Mouse (Mus musculus): ENCODE results near the gene Tfap2a. TPM values are rescaled to one million over a fixed set of nuclear protein-coding genes. Genes with fewer than 3 reads are reported as not detected.
A peak's percentile ranks its signal among the peaks of the same experiment; 100 is the strongest.

The Tfap2a gene
- polyA plus RNA-seq, 1 experiment from 2014 or later, result 1.2 TPM

DNA sequence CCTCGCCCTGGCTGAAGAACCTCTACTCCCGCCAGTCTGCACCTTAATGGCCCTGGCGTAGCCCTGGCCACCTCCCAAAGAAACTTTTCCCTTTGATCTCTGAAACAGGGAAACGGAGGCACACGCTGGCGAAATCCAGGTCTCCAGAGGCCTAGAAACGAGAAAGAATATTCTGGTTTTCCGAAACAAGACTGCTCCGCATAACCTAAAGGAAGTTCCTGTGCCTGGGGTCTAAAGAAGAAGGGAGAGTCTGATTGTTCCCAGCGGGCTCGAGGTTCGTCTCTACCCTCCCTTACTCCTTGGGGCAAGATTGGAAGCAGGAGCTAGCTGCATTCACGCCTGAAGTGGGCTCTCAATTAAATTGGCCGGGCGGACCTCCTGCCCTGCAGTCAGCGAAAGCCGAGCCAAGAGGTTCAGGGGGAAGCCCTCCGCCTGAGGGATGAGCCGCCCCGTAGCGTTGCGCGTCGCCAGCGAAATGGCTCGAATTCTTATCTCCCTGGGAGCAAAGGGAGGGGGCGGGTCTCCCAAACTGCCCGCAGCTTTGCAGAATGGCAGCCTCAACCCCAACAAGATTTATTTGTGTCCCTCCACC lies 33.2 kb downstream of the Tfap2a start:
- H3K9ac ChIP-seq (replicated peaks; ENCODE audit: low read depth, low read length), result no peak overlapping the region
- peaks cover 85% of the 10 kb centered on the region for H3K27me3 ChIP-seq (ENCODE audit: control insufficient read depth, insufficient read depth, low read length)
- H3K9me3 ChIP-seq (ENCODE audit: control insufficient read depth, low read depth, low read length), result no peaks in the 10 kb centered on the region
- no peaks in the 10 kb centered on the region for H3K4me1 ChIP-seq (ENCODE audit: control insufficient read depth, insufficient read depth, low read length)
- no peak for ATAC-seq (ENCODE audit: insufficient number of reproducible peaks, insufficient read depth, low FRiP score, low read depth)
- H3K4me2 ChIP-seq (replicated peaks; ENCODE audit: low read depth, low read length), result no peak overlapping the region
- no peaks in the 10 kb centered on the region for H3K36me3 ChIP-seq (ENCODE audit: control insufficient read depth, insufficient read depth, low read length)
- no peak overlapping the region for H3K27ac ChIP-seq (ENCODE audit: low read length)
- WGBS, result under 1% methylated on average over 28 of the region's 28 CpGs
- H3K4me3 ChIP-seq (ENCODE audit: low read depth, low read length), result no peak overlapping the region

DNA sequence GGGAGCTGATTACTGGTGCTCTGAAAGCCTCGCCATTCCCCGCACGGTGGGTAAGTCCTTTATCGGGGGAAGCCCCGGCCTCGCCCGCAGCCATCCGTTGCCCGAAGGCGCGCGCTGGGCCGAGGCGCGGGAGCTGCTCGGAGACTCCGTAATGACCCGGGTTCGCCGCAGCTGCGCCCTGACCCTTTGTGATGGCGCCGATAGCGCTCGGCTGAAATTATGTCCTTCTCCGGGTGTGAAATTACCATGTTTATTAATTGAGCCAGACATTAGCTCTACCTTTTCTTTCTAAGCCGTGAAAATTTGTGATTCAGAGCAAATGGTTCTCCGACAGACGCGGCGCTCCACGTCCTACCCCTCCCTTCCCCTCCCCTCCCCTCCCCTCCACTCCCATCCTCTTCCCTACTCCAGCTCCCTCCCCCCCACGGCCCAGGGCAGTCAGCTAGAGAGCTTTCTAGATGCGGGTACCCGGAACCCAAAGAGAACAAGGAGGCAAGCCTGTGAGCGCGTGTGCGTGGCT lies 34.1 kb downstream of the Tfap2a start:
- Histone ChIP-seq H3K4me2 (replicated peaks; ENCODE audit: low read depth, low read length) (no peak overlapping the region; the same call in 1 of the 2 replicates), H3K9me3 (ENCODE audit: control insufficient read depth, low read depth, low read length) (no peaks in the 10 kb centered on the region), H3K27ac (ENCODE audit: low read length) (no peak overlapping the region), H3K4me1 (ENCODE audit: control insufficient read depth, insufficient read depth, low read length) (no peaks in the 10 kb centered on the region), H3K9ac (replicated peaks; ENCODE audit: low read depth, low read length) (no peak overlapping the region), H3K4me3 (ENCODE audit: low read depth, low read length) (peak overlapping the region; percentile 12; the same call in 1 of the 2 replicates), H3K27me3 (ENCODE audit: control insufficient read depth, insufficient read depth, low read length) (peaks cover 85% of the 10 kb centered on the region), H3K36me3 (ENCODE audit: control insufficient read depth, insufficient read depth, low read length) (no peaks in the 10 kb centered on the region)
- no peak for ATAC-seq (ENCODE audit: insufficient number of reproducible peaks, insufficient read depth, low FRiP score, low read depth)
- WGBS, result under 1% methylated on average over 38 of the region's 38 CpGs

DNA sequence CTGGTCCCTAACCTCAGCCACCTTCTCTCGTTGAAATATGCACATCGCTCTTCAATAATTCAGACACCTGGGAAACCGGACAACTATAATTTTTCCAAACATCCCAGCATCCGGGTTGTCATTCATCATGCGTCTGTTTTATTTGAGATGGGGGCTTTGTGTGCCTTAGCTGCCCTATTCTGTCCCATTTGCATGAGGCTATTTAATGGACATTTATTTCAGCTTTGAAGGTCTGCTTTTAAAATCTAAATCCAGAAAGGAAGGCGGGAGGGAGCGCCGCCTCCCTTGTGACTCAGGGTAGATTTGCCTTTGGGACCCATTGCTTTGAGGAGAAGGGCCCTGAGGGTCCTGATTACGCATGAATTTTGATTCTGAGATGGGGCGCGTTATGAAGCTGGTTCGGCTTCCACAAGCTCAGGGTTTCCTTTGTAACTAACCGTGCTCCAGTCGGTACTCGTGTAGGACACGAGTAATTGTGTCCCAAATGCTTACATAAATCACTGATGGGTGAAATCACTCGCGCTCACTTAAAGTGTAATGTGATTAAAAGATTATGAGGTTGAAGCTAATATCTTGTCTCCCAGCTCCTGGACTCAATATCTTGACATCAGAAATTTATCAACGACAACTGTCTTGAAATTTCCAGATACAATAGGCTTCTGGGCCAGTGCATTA lies 34.9 kb downstream of the Tfap2a start:
- H3K4me2 ChIP-seq (replicated peaks; ENCODE audit: low read depth, low read length), result no peak overlapping the region
- H3K9ac ChIP-seq (replicated peaks; ENCODE audit: low read depth, low read length), result no peak overlapping the region
- ATAC-seq (ENCODE audit: insufficient number of reproducible peaks, insufficient read depth, low FRiP score, low read depth), result no peak
- H3K36me3 ChIP-seq (ENCODE audit: control insufficient read depth, insufficient read depth, low read length), result no peaks in the 10 kb centered on the region
- no peaks in the 10 kb centered on the region for H3K4me1 ChIP-seq (ENCODE audit: control insufficient read depth, insufficient read depth, low read length)
- H3K27me3 ChIP-seq (ENCODE audit: control insufficient read depth, insufficient read depth, low read length), result peaks cover 77% of the 10 kb centered on the region
- no peak overlapping the region for H3K27ac ChIP-seq (ENCODE audit: low read length)
- WGBS, result 2% methylated on average over 19 of the region's 19 CpGs
- no peaks in the 10 kb centered on the region for H3K9me3 ChIP-seq (ENCODE audit: control insufficient read depth, low read depth, low read length)
- no peak overlapping the region for H3K4me3 ChIP-seq (ENCODE audit: low read depth, low read length)

DNA sequence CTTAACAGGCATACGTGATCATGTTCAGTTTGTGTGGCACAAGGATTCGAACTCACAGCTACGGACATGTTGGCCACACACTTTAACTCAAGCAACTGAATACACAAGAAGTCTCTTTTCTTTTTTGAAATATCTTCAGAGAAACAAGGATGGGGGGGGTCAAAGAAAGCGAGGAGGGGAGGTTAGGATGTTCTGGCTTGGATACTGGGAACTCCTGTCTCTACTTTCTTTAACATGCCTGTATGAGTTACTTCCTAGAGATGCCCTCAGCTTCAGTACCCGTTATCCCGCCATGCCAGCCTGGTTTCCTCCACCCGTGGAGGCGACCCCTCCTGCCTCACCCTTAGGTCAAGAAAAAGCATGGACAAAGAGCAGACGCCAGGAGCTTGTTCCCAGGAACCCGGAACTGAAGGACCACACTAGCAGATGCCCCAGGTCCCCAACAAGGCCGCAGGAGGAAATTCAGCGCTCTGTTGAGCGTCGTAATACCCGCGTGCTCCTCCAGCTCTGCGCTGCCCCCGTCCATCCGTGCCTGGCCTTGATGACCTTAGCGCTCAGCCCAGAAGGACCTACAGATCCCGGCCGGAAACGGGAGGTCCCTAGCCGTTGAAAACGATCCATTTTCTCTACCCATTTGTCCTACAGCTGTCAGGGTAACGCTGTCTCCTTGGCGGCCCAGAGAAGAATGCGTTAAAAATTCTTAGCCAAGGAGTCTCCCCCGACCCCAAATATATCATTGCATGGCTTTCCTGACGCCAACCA lies 35.6 kb downstream of the Tfap2a start:
- Histone ChIP-seq H3K4me2 (replicated peaks; ENCODE audit: low read depth, low read length) (no peak overlapping the region), H3K9ac (replicated peaks; ENCODE audit: low read depth, low read length) (no peak overlapping the region), H3K36me3 (ENCODE audit: control insufficient read depth, insufficient read depth, low read length) (no peaks in the 10 kb centered on the region), H3K27ac (ENCODE audit: low read length) (no peak overlapping the region), H3K4me1 (ENCODE audit: control insufficient read depth, insufficient read depth, low read length) (no peaks in the 10 kb centered on the region), H3K9me3 (ENCODE audit: control insufficient read depth, low read depth, low read length) (no peaks in the 10 kb centered on the region), H3K4me3 (ENCODE audit: low read depth, low read length) (no peak overlapping the region), H3K27me3 (ENCODE audit: control insufficient read depth, insufficient read depth, low read length) (peaks cover 70% of the 10 kb centered on the region)
- no peak for ATAC-seq (ENCODE audit: insufficient number of reproducible peaks, insufficient read depth, low FRiP score, low read depth)
- WGBS, result 6% methylated on average over 30 of the region's 30 CpGs

DNA sequence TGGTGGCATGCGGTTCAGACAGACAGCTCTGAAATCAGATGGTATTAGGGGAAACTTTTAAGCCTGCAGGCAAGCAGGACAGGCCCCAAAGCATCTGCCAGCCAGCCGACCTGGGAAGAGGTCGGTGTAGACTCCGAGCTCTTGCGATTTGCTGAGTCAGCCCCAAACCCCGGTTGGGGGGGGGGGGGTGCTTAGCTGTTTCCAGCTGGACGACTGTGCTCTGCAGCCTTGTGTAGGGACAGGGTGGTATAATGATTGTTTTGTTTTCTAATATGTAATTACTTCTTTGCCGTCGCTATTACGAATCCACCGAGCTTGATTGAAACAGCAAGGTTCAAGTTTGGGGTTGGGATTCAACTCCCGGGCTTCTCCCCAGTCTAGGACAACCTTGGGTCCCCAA lies 36.5 kb downstream of the Tfap2a start:
- Histone ChIP-seq H3K4me3 (ENCODE audit: low read depth, low read length) (no peak overlapping the region), H3K4me2 (replicated peaks; ENCODE audit: low read depth, low read length) (no peak overlapping the region)
- ATAC-seq (ENCODE audit: insufficient number of reproducible peaks, insufficient read depth, low FRiP score, low read depth), result no peak

DNA sequence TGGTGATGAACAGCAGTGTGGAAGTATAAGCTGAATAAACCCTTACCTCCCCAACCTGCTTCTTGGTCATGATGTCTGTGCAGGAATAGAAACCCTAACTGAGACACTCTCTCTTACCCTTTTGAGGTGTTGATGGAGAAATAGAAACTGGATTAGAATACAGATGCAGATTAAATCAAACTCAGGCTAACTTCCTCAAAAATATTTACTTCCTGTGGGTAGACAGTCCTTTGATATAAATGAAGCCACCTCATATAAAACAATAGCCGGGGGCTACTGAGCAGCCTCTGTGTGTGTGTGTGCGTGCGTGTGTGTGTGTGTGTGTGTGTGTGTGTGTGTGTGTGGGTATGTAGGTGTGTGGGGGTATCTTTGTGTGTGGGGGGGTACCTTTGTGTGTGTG lies 52.4 kb downstream of the Tfap2a start:
- no peaks in the 10 kb centered on the region for H3K36me3 ChIP-seq (ENCODE audit: control insufficient read depth, insufficient read depth, low read length)
- no peak overlapping the region for H3K9ac ChIP-seq (replicated peaks; ENCODE audit: low read depth, low read length)
- no peak overlapping the region for H3K4me2 ChIP-seq (replicated peaks; ENCODE audit: low read depth, low read length)
- WGBS, result 96% methylated on average over 3 of the region's 3 CpGs
- no peaks in the 10 kb centered on the region for H3K27me3 ChIP-seq (ENCODE audit: control insufficient read depth, insufficient read depth, low read length)
- ATAC-seq (ENCODE audit: insufficient number of reproducible peaks, insufficient read depth, low FRiP score, low read depth), result no peak
- no peak overlapping the region for H3K4me3 ChIP-seq (ENCODE audit: low read depth, low read length)
- no peaks in the 10 kb centered on the region for H3K4me1 ChIP-seq (ENCODE audit: control insufficient read depth, insufficient read depth, low read length)
- no peaks in the 10 kb centered on the region for H3K9me3 ChIP-seq (ENCODE audit: control insufficient read depth, low read depth, low read length)
- no peak overlapping the region for H3K27ac ChIP-seq (ENCODE audit: low read length)

More for the DNA sequence above, 36.5 kb downstream of the Tfap2a start:
- Histone ChIP-seq H3K9ac (replicated peaks; ENCODE audit: low read depth, low read length) (no peak overlapping the region), H3K27me3 (ENCODE audit: control insufficient read depth, insufficient read depth, low read length) (peaks cover 62% of the 10 kb centered on the region), H3K36me3 (ENCODE audit: control insufficient read depth, insufficient read depth, low read length) (no peaks in the 10 kb centered on the region), H3K9me3 (ENCODE audit: control insufficient read depth, low read depth, low read length) (no peaks in the 10 kb centered on the region), H3K27ac (ENCODE audit: low read length) (no peak overlapping the region), H3K4me1 (ENCODE audit: control insufficient read depth, insufficient read depth, low read length) (no peaks in the 10 kb centered on the region)
- WGBS, result 5% methylated on average over 12 of the region's 12 CpGs

DNA sequence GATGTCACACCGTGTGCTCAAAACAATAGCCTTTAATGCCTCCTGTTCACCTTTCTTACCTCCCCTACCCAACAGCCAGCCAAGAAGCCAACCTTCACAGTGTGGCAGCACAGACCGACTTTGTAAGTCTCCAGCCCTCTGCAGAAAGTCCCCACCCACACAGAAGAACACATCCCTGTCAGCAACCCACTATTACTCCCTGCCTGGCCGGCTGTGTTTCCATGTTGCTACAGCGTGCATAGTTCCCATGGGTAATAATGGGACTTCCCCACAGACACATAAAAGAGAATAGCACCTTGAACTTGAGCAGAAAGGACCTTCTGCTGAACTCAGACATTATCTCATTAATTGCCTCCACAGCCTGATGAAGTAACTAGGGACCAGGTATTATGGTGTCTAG lies 61.4 kb downstream of the Tfap2a start:
- Histone ChIP-seq H3K4me1 (ENCODE audit: control insufficient read depth, insufficient read depth, low read length) (no peaks in the 10 kb centered on the region), H3K36me3 (ENCODE audit: control insufficient read depth, insufficient read depth, low read length) (no peaks in the 10 kb centered on the region), H3K27ac (ENCODE audit: low read length) (no peak overlapping the region), H3K9ac (replicated peaks; ENCODE audit: low read depth, low read length) (no peak overlapping the region), H3K27me3 (ENCODE audit: control insufficient read depth, insufficient read depth, low read length) (no peaks in the 10 kb centered on the region), H3K4me2 (replicated peaks; ENCODE audit: low read depth, low read length) (no peak overlapping the region), H3K9me3 (ENCODE audit: control insufficient read depth, low read depth, low read length) (no peaks in the 10 kb centered on the region), H3K4me3 (ENCODE audit: low read depth, low read length) (no peak overlapping the region)
- 48% methylated on average over 4 of the region's 4 CpGs for WGBS
- ATAC-seq (ENCODE audit: insufficient number of reproducible peaks, insufficient read depth, low FRiP score, low read depth), result no peak
